Mouse (Mus musculus): ENCODE data around the gene Il33.

DNA sequence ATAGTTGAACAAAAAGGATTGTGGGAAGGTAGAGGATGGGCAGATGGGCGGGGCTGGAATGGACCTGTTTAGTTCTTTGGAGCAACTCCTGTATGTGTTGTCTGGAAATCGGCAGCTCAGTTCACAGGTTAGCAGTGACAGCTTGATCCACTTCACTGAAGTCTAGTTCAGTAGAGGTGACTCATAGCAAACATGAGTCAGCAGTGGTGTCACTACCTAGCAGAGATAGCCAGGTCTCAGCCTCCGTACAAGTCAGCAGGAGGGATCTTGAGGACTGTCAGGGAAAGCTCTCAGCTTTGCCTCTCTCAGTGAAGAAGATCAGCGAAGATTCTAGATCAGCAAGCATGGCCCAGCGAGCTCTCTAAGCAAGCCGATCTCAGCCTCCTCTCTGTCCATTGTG, 13.0 kb upstream of the Il33 start:
- TF ChIP-seq POLR2A (IDR thresholded peaks at IDR 0.05; ENCODE audit: control insufficient read depth, extremely low read depth, insufficient read depth, low read length, poor library complexity) (no peak), CTCF (IDR thresholded peaks at IDR 0.05; ENCODE audit: borderline replicate concordance, control insufficient read depth, extremely low read depth, insufficient read depth, low read length, poor library complexity) (no peak)

Measured in thymus, adult 2 months (tissue).